Mouse (Mus musculus): ENCODE results near the gene Wnt5b. TPM values are rescaled to one million over a fixed set of nuclear protein-coding genes. Genes with fewer than 3 reads are reported as not detected.

The Wnt5b gene
- polyA plus RNA-seq, 2 experiments = 13.3 to 17.5 TPM

DNA sequence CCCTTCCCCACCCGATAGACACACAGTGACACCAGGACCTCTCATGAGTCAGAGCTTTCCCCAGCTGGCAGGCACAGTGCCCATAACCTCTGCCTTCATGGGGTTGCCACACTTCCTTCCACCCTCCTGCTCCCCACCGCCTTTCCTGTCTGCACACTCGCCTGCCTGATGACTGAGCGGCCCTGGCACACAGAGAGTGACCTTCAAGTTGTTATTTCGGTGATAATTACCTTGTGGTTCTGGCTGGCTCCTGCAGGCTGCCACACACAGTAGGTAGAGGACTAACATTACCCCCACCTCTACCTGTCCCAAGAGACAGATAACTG is 147.9 kb downstream of the Wnt5b start:
- ATAC-seq (ENCODE audit: low FRiP score, low read depth) = no peak
- H3K9me3 ChIP-seq (ENCODE audit: control insufficient read depth, low read length) = no peaks in the 10 kb centered on the region
- H3K4me1 ChIP-seq (ENCODE audit: control insufficient read depth, insufficient read depth, low read length) = no peaks in the 10 kb centered on the region
- no peaks in the 10 kb centered on the region for H3K27me3 ChIP-seq (ENCODE audit: control insufficient read depth, insufficient read depth, low read length)
- no peak overlapping the region for H3K4me2 ChIP-seq (replicated peaks; ENCODE audit: low read depth, low read length, severe bottlenecking)
- no peak overlapping the region for H3K9ac ChIP-seq (ENCODE audit: low read depth, low read length, severe bottlenecking)
- no peak for DNase-seq (ENCODE audit: low spot score)
- H3K4me3 ChIP-seq (replicated peaks; ENCODE audit: low read length) = no peak overlapping the region
- H3K27ac ChIP-seq (replicated peaks; ENCODE audit: low read depth, low read length) = no peak overlapping the region
- 44% methylated on average over 5 of the region's 5 CpGs for WGBS
- no peaks in the 10 kb centered on the region for H3K36me3 ChIP-seq (ENCODE audit: control insufficient read depth, insufficient read depth, low read length)
- TF ChIP-seq POLR2A (IDR thresholded peaks at IDR 0.05; ENCODE audit: borderline replicate concordance, extremely low read depth, insufficient read depth, insufficient read length) = no peak

DNA sequence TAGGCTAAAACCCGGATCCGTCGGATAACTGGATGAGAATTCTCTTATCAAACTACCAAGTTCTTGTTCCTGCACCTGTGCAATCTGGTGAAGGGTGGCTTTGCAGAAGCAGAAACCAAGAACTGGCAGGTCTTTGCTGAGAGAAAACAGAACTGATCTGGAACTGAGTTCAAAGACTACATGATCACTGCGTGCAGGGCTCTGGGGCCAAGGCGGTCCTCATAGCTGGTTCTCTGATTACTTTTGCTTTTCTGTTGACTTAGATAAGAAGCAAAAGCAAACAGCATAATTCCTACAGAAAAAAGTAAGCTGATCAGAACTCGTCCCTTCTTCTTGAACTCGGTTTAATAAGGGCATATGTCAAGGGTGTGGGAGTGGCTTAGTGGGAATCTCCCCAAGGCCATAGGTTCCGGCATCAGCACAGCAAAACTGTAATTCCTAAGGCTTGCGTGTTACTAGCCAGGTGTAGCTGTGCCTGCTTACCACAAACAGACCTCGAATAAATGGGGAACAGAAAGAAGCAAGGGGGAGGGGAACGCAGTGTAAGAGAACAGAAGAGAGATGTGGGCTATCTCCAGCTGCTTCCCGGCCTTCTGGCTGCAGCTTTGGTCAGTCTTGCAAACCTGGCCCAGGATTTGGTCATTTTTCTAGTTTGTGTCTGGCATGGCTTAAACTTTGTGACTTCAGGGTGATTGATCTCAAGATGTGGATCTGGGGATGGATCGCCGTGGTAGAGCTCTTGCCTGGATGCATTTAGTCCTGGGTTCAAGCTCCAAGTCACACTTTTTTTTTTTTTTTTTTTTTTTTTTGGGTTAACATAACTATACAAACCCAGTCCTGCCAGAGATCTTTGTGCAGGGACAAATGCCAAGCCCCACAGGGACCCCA is 148.5 kb downstream of the Wnt5b start:
- TF ChIP-seq POLR2A (IDR thresholded peaks at IDR 0.05; ENCODE audit: borderline replicate concordance, extremely low read depth, insufficient read depth, insufficient read length) = no peak
- WGBS = 69% methylated on average over 14 of the region's 14 CpGs
- Histone ChIP-seq H3K4me1 (ENCODE audit: control insufficient read depth, insufficient read depth, low read length) (no peaks in the 10 kb centered on the region), H3K4me2 (replicated peaks; ENCODE audit: low read depth, low read length, severe bottlenecking) (no peak overlapping the region), H3K27me3 (ENCODE audit: control insufficient read depth, insufficient read depth, low read length) (no peaks in the 10 kb centered on the region), H3K9me3 (ENCODE audit: control insufficient read depth, low read length) (no peaks in the 10 kb centered on the region), H3K9ac (ENCODE audit: low read depth, low read length, severe bottlenecking) (no peak overlapping the region), H3K27ac (replicated peaks; ENCODE audit: low read depth, low read length) (no peak overlapping the region), H3K4me3 (replicated peaks; ENCODE audit: low read length) (no peak overlapping the region), H3K36me3 (ENCODE audit: control insufficient read depth, insufficient read depth, low read length) (no peaks in the 10 kb centered on the region)
- ATAC-seq (ENCODE audit: low FRiP score, low read depth) (no peak), DNase-seq (ENCODE audit: low spot score) (no peak)

DNA sequence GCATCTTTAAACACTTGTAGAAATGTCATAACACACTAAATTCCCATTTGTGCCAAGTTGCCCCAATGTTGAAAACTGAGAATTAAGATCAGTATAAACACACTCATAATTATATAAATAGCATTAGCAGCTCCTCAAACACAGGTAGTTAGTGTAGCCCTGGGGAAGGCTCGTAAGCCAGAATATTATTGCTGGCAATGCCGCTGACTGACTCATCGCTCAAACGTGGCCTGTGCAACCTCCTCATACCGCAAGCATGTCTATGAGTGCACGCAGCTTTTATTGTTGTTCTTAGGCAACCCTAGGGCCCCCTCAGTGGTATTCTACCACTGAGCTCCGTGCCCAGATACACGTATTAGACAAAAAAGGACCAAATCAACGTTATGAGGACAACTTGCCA is 151.3 kb downstream of the Wnt5b start:
- Histone ChIP-seq H3K27ac (replicated peaks; ENCODE audit: low read depth, low read length) (no peak overlapping the region), H3K9ac (ENCODE audit: low read depth, low read length, severe bottlenecking) (no peak overlapping the region), H3K4me2 (replicated peaks; ENCODE audit: low read depth, low read length, severe bottlenecking) (no peak overlapping the region), H3K9me3 (ENCODE audit: control insufficient read depth, low read length) (no peaks in the 10 kb centered on the region), H3K4me1 (ENCODE audit: control insufficient read depth, insufficient read depth, low read length) (no peaks in the 10 kb centered on the region), H3K27me3 (ENCODE audit: control insufficient read depth, insufficient read depth, low read length) (no peaks in the 10 kb centered on the region), H3K4me3 (replicated peaks; ENCODE audit: low read length) (no peak overlapping the region), H3K36me3 (ENCODE audit: control insufficient read depth, insufficient read depth, low read length) (no peaks in the 10 kb centered on the region)
- ATAC-seq (ENCODE audit: low FRiP score, low read depth) (no peak), DNase-seq (ENCODE audit: low spot score) (no peak)
- TF ChIP-seq POLR2A (IDR thresholded peaks at IDR 0.05; ENCODE audit: borderline replicate concordance, extremely low read depth, insufficient read depth, insufficient read length) = no peak
- 66% methylated on average over 9 of the region's 9 CpGs for WGBS

DNA sequence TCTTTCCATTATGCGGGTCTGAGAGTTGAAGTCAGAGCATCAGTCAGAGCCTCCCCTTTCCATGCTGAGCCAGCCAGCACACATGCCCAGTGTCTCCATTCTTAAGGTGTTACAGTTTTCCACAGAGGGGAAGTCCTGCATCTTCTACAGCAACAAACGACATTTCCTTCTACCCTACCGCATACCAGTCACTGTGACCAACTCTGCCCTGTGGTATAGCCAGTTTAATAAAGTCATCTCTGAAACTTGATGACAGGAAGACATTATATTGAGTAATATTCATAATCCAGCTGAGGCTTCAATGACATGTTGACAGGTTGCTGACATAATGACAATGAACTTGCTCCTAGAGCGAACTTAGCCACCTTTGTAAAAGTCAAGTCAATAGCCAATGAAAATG is 153.4 kb downstream of the Wnt5b start:
- H3K4me2 ChIP-seq (replicated peaks; ENCODE audit: low read depth, low read length, severe bottlenecking) = no peak overlapping the region
- H3K27me3 ChIP-seq (ENCODE audit: control insufficient read depth, insufficient read depth, low read length) = no peaks in the 10 kb centered on the region
- no peak for DNase-seq (ENCODE audit: low spot score)
- no peak for ATAC-seq (ENCODE audit: low FRiP score, low read depth)
- 89% methylated on average over 4 of the region's 4 CpGs for WGBS
- H3K9me3 ChIP-seq (ENCODE audit: control insufficient read depth, low read length) = no peaks in the 10 kb centered on the region
- H3K36me3 ChIP-seq (ENCODE audit: control insufficient read depth, insufficient read depth, low read length) = no peaks in the 10 kb centered on the region
- no peak overlapping the region for H3K4me3 ChIP-seq (replicated peaks; ENCODE audit: low read length)
- no peak for TF ChIP-seq POLR2A (IDR thresholded peaks at IDR 0.05; ENCODE audit: borderline replicate concordance, extremely low read depth, insufficient read depth, insufficient read length)
- H3K27ac ChIP-seq (replicated peaks; ENCODE audit: low read depth, low read length) = no peak overlapping the region
- no peak overlapping the region for H3K9ac ChIP-seq (ENCODE audit: low read depth, low read length, severe bottlenecking)
- peaks cover 11% of the 10 kb centered on the region for H3K4me1 ChIP-seq (ENCODE audit: control insufficient read depth, insufficient read depth, low read length)

DNA sequence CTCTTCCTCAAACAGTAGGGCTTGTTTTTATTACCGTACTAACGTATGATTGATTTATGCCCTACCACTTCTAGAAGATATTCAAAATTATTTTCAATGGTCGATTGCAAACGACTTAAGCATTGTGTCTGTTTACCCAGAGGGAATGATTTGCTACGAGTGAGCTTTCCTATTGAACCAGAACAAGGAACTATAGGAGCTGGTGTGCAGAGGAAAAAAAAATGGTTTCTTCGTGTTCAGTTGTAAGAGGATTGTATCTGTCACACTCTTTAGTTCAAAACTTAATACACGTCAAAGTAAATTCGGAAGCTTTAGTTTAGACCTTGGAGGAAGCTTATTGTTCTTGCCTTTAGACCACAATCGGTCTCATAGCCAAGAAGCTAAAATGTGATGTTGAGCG is 155.1 kb downstream of the Wnt5b start:
- no peaks in the 10 kb centered on the region for H3K9me3 ChIP-seq (ENCODE audit: control insufficient read depth, low read length)
- no peak for DNase-seq (ENCODE audit: low spot score)
- 25% methylated on average over 10 of the region's 10 CpGs for WGBS

More for the DNA sequence above, 155.1 kb downstream of the Wnt5b start:
- ATAC-seq (ENCODE audit: low FRiP score, low read depth) = no peak; the same call in 1 of the 2 replicates
- peak overlapping the region; percentile 0; the same call in 1 of the 2 replicates for H3K27ac ChIP-seq (replicated peaks; ENCODE audit: low read depth, low read length)
- peak overlapping the region; percentile 83 for H3K4me3 ChIP-seq (replicated peaks; ENCODE audit: low read length)
- H3K4me1 ChIP-seq (ENCODE audit: control insufficient read depth, insufficient read depth, low read length) = peaks cover 11% of the 10 kb centered on the region
- H3K4me2 ChIP-seq (replicated peaks; ENCODE audit: low read depth, low read length, severe bottlenecking) = peak overlapping the region; percentile 38
- H3K27me3 ChIP-seq (ENCODE audit: control insufficient read depth, insufficient read depth, low read length) = no peaks in the 10 kb centered on the region
- TF ChIP-seq POLR2A (IDR thresholded peaks at IDR 0.05; ENCODE audit: borderline replicate concordance, extremely low read depth, insufficient read depth, insufficient read length) = no peak
- peak overlapping the region; percentile 93 for H3K9ac ChIP-seq (ENCODE audit: low read depth, low read length, severe bottlenecking)
- no peaks in the 10 kb centered on the region for H3K36me3 ChIP-seq (ENCODE audit: control insufficient read depth, insufficient read depth, low read length)

All from limb, embryonic 14.5 days (tissue).